Mouse (Mus musculus): ENCODE measurements around the gene Dnaja3. TPM values are rescaled to one million over a fixed set of nuclear protein-coding genes. Genes with fewer than 3 reads are reported as not detected.

Dnaja3 gene
- total and polyA plus RNA-seq, 3 experiments: 33.1 to 73.2 (median 53.1) TPM

DNA sequence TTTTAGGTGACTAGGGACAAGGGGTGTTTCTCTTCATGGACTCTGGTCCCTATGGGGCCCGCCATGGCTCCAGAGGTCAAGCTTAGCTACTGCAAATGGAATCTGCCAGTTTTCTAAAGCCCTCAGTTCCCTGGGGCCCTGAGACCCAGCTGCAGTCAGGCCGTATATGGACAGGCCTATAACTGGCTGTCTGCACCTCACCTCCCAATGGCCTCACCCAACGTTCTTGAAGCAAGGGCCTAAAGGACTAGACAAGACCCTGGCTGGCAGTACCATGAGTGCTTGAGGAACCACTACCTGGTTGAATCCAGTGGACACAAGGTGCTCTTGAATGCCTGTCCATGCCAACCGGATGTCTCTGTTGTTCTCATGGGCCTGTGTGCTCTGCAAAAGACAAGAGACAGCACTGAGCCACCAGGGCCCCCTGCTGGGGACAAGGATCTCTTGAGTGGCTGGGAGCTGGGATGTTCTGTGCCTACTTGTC, 15.5 kb downstream of the Dnaja3 start:
- DNase-seq (ENCODE audit: low spot score): no peak
- TF ChIP-seq GATA1 (IDR thresholded peaks at IDR 0.05; ENCODE audit: borderline replicate concordance, low read length) (no peak), TAL1 (conservative IDR thresholded peaks at IDR 0.05; ENCODE audit: low read depth, low read length) (no peak), POLR2AphosphoS5 (IDR thresholded peaks at IDR 0.05; ENCODE audit: insufficient replicate concordance, low read depth, low read length) (no peak), GATA2 (IDR thresholded peaks at IDR 0.05; ENCODE audit: borderline replicate concordance, low read depth, low read length) (no peak), CTCF (IDR thresholded peaks at IDR 0.05; ENCODE audit: low read depth, low read length) (no peak)
- Histone ChIP-seq H3K4me3 (ENCODE audit: low read depth, low read length) (no peak overlapping the region), H3K36me3 (replicated peaks) (peaks cover 95% of the 10 kb centered on the region), H3K9me3 (replicated peaks) (no peaks in the 10 kb centered on the region), H3K4me1 (ENCODE audit: insufficient read depth, low read depth, low read length) (peaks cover 13% of the 10 kb centered on the region), H3K27me3 (ENCODE audit: insufficient read depth, low read length) (no peaks in the 10 kb centered on the region)
- ATAC-seq (ENCODE audit: extremely low read depth, insufficient number of reproducible peaks, low FRiP score, poor library complexity, severe bottlenecking): no peak

DNA sequence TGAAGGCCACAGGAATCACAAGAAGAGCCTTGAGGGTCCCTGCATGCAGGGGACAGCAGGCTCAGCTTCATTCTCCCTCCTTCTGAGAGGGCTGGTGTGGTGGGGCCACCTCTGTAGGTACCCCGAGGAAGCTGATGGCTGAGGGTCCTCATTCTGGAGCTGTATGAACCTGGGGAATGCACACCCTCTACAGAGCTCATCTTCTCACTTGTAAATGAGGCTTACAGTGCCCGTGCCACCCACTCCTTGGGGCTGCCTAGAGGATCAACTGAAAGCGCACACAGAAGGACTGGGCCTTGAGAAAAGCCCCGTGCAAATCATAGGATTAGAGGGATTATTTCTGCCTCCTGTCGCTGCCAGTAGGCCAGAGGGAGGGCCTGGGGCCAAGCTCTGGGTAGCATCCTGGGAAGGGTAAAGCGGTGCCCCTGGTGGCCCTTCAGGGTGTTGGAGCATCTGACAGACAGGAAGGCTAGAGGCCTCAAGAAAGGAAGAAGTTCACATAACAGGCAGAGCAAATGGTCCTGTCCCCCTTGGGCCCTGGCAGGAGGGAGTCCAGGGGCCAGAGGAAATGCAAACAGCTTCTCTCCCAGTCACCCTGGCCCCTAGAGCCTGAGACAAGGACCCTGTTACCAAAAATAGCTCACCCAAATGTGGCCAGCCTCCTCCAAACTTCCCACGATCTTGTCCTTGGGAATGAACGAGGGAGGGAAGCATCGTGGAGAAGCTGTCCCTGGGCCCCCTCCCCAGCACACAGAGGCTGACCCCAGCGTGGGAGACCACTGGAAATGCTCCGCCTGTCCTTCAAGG, 16.2 kb downstream of the Dnaja3 start:
- Histone ChIP-seq H3K9me3 (replicated peaks) (no peaks in the 10 kb centered on the region), H3K4me3 (ENCODE audit: low read depth, low read length) (no peak overlapping the region), H3K36me3 (replicated peaks) (peaks cover 95% of the 10 kb centered on the region), H3K4me1 (ENCODE audit: insufficient read depth, low read depth, low read length) (peaks cover 13% of the 10 kb centered on the region), H3K27me3 (ENCODE audit: insufficient read depth, low read length) (no peaks in the 10 kb centered on the region)
- TF ChIP-seq CTCF (IDR thresholded peaks at IDR 0.05; ENCODE audit: low read depth, low read length) (no peak), TAL1 (conservative IDR thresholded peaks at IDR 0.05; ENCODE audit: low read depth, low read length) (no peak), POLR2AphosphoS5 (IDR thresholded peaks at IDR 0.05; ENCODE audit: insufficient replicate concordance, low read depth, low read length) (no peak), GATA2 (IDR thresholded peaks at IDR 0.05; ENCODE audit: borderline replicate concordance, low read depth, low read length) (no peak), GATA1 (IDR thresholded peaks at IDR 0.05; ENCODE audit: borderline replicate concordance, low read length) (no peak)
- ATAC-seq (ENCODE audit: extremely low read depth, insufficient number of reproducible peaks, low FRiP score, poor library complexity, severe bottlenecking): no peak
- DNase-seq (ENCODE audit: low spot score): no peak

DNA sequence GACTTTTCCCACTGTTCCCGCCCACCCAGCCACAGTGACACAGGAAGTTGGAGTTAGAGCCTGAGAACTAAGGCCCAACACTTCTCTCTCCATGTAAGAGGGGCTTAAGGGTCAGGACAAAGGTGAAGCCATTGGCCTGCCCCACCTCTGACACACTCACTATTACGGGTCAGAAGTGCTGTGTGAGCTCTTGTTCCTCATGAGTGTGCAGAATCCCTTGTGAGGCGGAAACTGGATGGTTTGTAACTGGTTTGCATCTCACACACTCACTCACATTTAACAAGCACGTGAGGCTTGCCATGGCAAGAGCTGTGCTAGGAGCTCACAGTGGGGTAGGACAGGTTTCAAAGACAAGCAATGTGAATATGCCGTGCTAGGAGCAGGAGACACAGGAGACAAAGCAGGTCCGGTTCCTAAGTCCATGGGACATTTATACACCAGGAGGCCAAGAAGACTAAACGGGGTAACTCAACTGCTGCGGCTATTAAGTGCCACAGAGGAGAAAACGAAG, 16.8 kb downstream of the Dnaja3 start:
- Histone ChIP-seq H3K36me3 (replicated peaks) (peaks cover 95% of the 10 kb centered on the region), H3K9me3 (replicated peaks) (no peaks in the 10 kb centered on the region), H3K4me3 (ENCODE audit: low read depth, low read length) (no peak overlapping the region), H3K4me1 (ENCODE audit: insufficient read depth, low read depth, low read length) (peaks cover 11% of the 10 kb centered on the region), H3K27me3 (ENCODE audit: insufficient read depth, low read length) (no peaks in the 10 kb centered on the region)
- ATAC-seq (ENCODE audit: extremely low read depth, insufficient number of reproducible peaks, low FRiP score, poor library complexity, severe bottlenecking): no peak
- TF ChIP-seq POLR2AphosphoS5 (IDR thresholded peaks at IDR 0.05; ENCODE audit: insufficient replicate concordance, low read depth, low read length) (no peak), TAL1 (conservative IDR thresholded peaks at IDR 0.05; ENCODE audit: low read depth, low read length) (no peak), GATA1 (IDR thresholded peaks at IDR 0.05; ENCODE audit: borderline replicate concordance, low read length) (no peak), CTCF (IDR thresholded peaks at IDR 0.05; ENCODE audit: low read depth, low read length) (no peak), GATA2 (IDR thresholded peaks at IDR 0.05; ENCODE audit: borderline replicate concordance, low read depth, low read length) (no peak)
- no peak for DNase-seq (ENCODE audit: low spot score)

DNA sequence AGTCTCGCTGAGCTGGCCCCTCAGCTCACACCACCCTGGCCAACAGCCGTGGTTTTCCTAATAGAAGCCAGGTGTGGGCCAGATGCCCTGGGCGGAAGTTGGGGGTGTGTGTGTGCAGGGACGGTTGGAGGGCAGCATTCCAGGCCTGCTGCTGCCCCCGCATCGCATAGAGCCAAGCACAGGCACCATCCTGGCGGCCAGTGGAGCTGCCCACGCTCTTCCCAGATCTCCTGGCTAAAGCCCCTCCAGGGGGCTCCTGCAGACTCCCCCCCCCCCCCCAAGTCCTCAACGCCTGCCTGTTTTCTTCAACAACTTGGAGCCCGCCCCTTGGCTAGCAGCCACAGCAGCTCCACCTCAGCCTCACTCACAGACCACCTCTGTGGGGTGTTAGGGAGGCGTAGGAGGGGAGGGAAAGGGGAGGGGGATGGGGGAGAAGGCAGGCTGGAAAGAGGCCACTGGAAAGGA, 19.0 kb downstream of the Dnaja3 start:
- no peak overlapping the region for H3K4me3 ChIP-seq (ENCODE audit: low read depth, low read length)
- H3K27me3 ChIP-seq (ENCODE audit: insufficient read depth, low read length): no peaks in the 10 kb centered on the region
- peaks cover 11% of the 10 kb centered on the region for H3K4me1 ChIP-seq (ENCODE audit: insufficient read depth, low read depth, low read length)
- peaks cover 93% of the 10 kb centered on the region for H3K36me3 ChIP-seq (replicated peaks)
- no peak for ATAC-seq (ENCODE audit: extremely low read depth, insufficient number of reproducible peaks, low FRiP score, poor library complexity, severe bottlenecking)
- DNase-seq (ENCODE audit: low spot score): no peak
- no peaks in the 10 kb centered on the region for H3K9me3 ChIP-seq (replicated peaks)
- no peak for TF ChIP-seq TAL1 (conservative IDR thresholded peaks at IDR 0.05; ENCODE audit: low read depth, low read length)

DNA sequence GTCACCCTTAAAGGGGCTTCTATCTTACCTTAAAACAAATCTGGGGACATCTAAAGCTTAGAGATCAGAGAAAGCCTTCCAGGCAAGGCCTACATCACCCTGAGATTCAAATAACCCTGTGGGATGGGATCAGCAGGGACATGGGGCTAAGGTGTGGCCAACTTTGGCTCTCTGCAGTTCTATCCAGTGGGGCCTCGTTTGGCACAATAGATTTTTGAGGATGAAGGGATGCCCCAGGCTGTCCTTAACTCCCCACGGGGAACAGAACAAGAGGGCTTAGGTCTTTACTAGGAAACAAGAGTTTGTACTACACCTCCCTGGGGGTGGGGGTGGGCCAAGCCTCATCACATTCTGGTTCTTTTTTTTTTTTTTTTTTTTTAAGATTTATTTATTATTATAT, 19.5 kb downstream of the Dnaja3 start:
- H3K36me3 ChIP-seq (replicated peaks): peaks cover 92% of the 10 kb centered on the region
- no peak overlapping the region for H3K4me3 ChIP-seq (ENCODE audit: low read depth, low read length)
- ATAC-seq (ENCODE audit: extremely low read depth, insufficient number of reproducible peaks, low FRiP score, poor library complexity, severe bottlenecking) (no peak), DNase-seq (ENCODE audit: low spot score) (no peak)
- H3K27me3 ChIP-seq (ENCODE audit: insufficient read depth, low read length): no peaks in the 10 kb centered on the region
- TF ChIP-seq CTCF (IDR thresholded peaks at IDR 0.05; ENCODE audit: low read depth, low read length) (no peak), POLR2AphosphoS5 (IDR thresholded peaks at IDR 0.05; ENCODE audit: insufficient replicate concordance, low read depth, low read length) (no peak), GATA2 (IDR thresholded peaks at IDR 0.05; ENCODE audit: borderline replicate concordance, low read depth, low read length) (no peak), TAL1 (conservative IDR thresholded peaks at IDR 0.05; ENCODE audit: low read depth, low read length) (no peak), GATA1 (IDR thresholded peaks at IDR 0.05; ENCODE audit: borderline replicate concordance, low read length) (no peak)
- H3K9me3 ChIP-seq (replicated peaks): no peaks in the 10 kb centered on the region
- H3K4me1 ChIP-seq (ENCODE audit: insufficient read depth, low read depth, low read length): peaks cover 11% of the 10 kb centered on the region

DNA sequence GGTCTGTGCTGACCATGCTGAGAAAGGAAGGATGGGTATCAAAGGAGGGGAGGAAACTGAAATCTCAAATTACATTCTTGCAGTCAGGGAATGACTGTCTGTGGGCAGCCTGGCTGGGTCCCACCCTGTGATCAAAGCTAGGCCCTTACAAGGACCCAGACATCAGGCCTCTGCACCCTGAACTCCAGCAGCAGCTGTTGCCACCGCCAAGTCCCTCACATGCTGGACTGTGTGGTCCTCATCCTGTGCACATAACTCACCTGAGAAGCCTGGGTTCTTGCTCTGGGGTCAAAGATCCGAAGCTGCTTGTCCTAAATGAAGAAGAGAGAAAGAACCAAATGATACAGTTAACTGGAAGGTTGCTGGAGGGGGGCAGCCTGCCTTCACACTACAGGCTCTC, 21.8 kb downstream of the Dnaja3 start:
- H3K4me1 ChIP-seq (ENCODE audit: insufficient read depth, low read depth, low read length): peaks cover 5% of the 10 kb centered on the region
- no peak for DNase-seq (ENCODE audit: low spot score)
- H3K9me3 ChIP-seq (replicated peaks): no peaks in the 10 kb centered on the region
- no peaks in the 10 kb centered on the region for H3K27me3 ChIP-seq (ENCODE audit: insufficient read depth, low read length)
- ATAC-seq (ENCODE audit: extremely low read depth, insufficient number of reproducible peaks, low FRiP score, poor library complexity, severe bottlenecking): no peak
- H3K36me3 ChIP-seq (replicated peaks): peaks cover 92% of the 10 kb centered on the region
- H3K4me3 ChIP-seq (ENCODE audit: low read depth, low read length): no peak overlapping the region
- TF ChIP-seq GATA2 (IDR thresholded peaks at IDR 0.05; ENCODE audit: borderline replicate concordance, low read depth, low read length): no peak
- TF ChIP-seq CTCF (IDR thresholded peaks at IDR 0.05; ENCODE audit: low read depth, low read length): no peak
- TF ChIP-seq POLR2AphosphoS5 (IDR thresholded peaks at IDR 0.05; ENCODE audit: insufficient replicate concordance, low read depth, low read length): no peak
- TF ChIP-seq GATA1 (IDR thresholded peaks at IDR 0.05; ENCODE audit: borderline replicate concordance, low read length): no peak
- no peak for TF ChIP-seq TAL1 (conservative IDR thresholded peaks at IDR 0.05; ENCODE audit: low read depth, low read length)

All from G1E (cell line).